Mouse (Mus musculus) stomach, postnatal 0 days (tissue): ENCODE results near the gene Adpgk.

Experiments used
- CTCF ChIP-seq: IDR thresholded peaks from 2 replicates; pipeline ENCODE4 v1.5.1; 2016; ENCODE audit warnings: antibody characterized with exemption, low read depth, mild to moderate bottlenecking, moderate library complexity
- EP300 ChIP-seq: optimal IDR thresholded peaks from 2 replicates; pipeline ENCODE3; 2016; ENCODE audit warnings: antibody characterized with exemption

DNA sequence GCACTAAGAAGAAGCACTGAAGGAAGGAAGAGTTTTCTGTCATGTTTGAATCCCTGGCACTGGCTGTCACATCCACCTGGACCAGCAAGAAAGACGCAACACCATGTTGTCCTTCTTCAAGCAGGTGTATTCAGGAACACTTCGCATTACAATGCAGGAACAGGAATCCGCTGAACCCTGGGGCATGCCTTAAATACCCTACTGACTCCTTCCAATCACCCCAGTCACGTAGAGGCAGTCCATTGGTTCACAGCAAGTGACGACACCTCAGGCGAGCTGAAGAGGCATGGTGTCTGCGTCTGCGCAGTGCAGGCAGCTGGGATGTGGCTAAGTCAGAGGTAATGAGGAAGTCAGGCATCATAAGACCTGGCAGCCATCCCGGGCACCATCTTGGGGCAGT lies 78.3 kb downstream of the Adpgk start:
- no peak for TF ChIP-seq EP300
- no peak for TF ChIP-seq CTCF
